Mouse (Mus musculus) Patski (cell line): Measurements from ENCODE around the gene BC051142. TPM values are rescaled to one million over a fixed set of nuclear protein-coding genes. Genes with fewer than 3 reads are reported as not detected.
"Not testable (repeated sequence)": the region's sequence is repeated elsewhere in the genome, so short reads cannot be mapped to it uniquely, and the experiment has no call there.

Source experiments
- ATAC-seq: fragments of 100-300 bp; one replicate; pipeline ENCODE4 v1.8.0; 2021
- CTCF ChIA-PET: fragments of 350-600 bp; sonication (Branson Sonifier 250); formaldehyde crosslinking; loops from one replicate; lab custom pipeline; 2022; ENCODE audit warnings: inconsistent platforms; lab: Charles Lee
- POLR2A ChIA-PET: fragments of 350-600 bp; sonication (Branson Sonifier 250); formaldehyde crosslinking; loops from one replicate; lab custom pipeline; 2022; ENCODE audit warnings: antibody characterized with exemption, inconsistent platforms; lab: Charles Lee
- DNase-seq: peaks from one replicate; pipeline ENCODE4 v3.0.0-alpha.2; 2011; ENCODE audit warnings: low read depth, low spot score
- H3K27me3 ChIP-seq: fragments of 371-371 bp; one replicate; pipeline ENCODE4 v1.5.1; 2021
- CTCF ChIP-seq: fragments of 100-300 bp; IDR thresholded peaks from one replicate; pipeline ENCODE4 v1.5.1; 2021
- in situ Hi-C: fragments of 300-500 bp; cut with MboI; formaldehyde crosslinking; loops from 3 replicates; pipeline ENCODE4 v1.11.1; 2018; ENCODE audit warnings: low pct_unique_long_range_greater_than_20kb, mixed read lengths
- polyA plus RNA-seq: library from polyadenylated mRNA; unstranded; gene quantifications from one replicate; pipeline ENCODE4 v1.2.3, GENCODE M21; 2021

BC051142 gene
- polyA plus RNA-seq, 1 experiment from 2014 or later: not detected

GRCm38 (mm10) chr17:34457668-34458067 is 59.0 kb downstream of the BC051142 start:
- no peak for ATAC-seq
- ChIA-PET CTCF (interaction anchor here (1.1 kb wide), 1 partner anchor 22 kb away, joined by 3 read pairs; no protein-coding TSS in a partner anchor), POLR2A (no interaction called here)
- no peak for DNase-seq
- TF ChIP-seq CTCF: no peak
- in situ Hi-C loops: no loop called here
- peaks cover 74% of the 10 kb centered on the region for H3K27me3 ChIP-seq

GRCm38 (mm10) chr17:34459255-34459654 is 60.6 kb downstream of the BC051142 start:
- ATAC-seq: no peak
- in situ Hi-C loops: no loop called here
- TF ChIP-seq CTCF: no peak
- H3K27me3 ChIP-seq: peaks cover 61% of the 10 kb centered on the region
- ChIA-PET CTCF (no interaction called here), POLR2A (no interaction called here)
- no peak for DNase-seq

GRCm38 (mm10) chr17:34465906-34466305 is 67.3 kb downstream of the BC051142 start:
- POLR2A ChIA-PET, in situ Hi-C loops, ATAC-seq, CTCF ChIA-PET, DNase-seq: not testable (repeated sequence)
- peaks cover 28% of the 10 kb centered on the region for H3K27me3 ChIP-seq

- H3K27me3 ChIP-seq: peaks cover 24% of the 10 kb centered on the region
- in situ Hi-C loops: no loop called here
- DNase-seq (no peak), ATAC-seq (no peak)
- TF ChIP-seq CTCF: no peak
- POLR2A ChIA-PET: no interaction called here
- CTCF ChIA-PET: no interaction called here
Measured at GRCm38 (mm10) chr17:34470491-34470890, 71.9 kb downstream of the BC051142 start.

- peaks cover 6% of the 10 kb centered on the region for H3K27me3 ChIP-seq
- TF ChIP-seq CTCF: no peak
- CTCF ChIA-PET: no interaction called here
- in situ Hi-C loops: no loop called here
- POLR2A ChIA-PET: no interaction called here
- DNase-seq (no peak), ATAC-seq (no peak)
Measured at GRCm38 (mm10) chr17:34475060-34475459, 76.4 kb downstream of the BC051142 start.

GRCm38 (mm10) chr17:34476427-34476826 is 77.8 kb downstream of the BC051142 start:
- no peaks in the 10 kb centered on the region for H3K27me3 ChIP-seq
- no peak for ATAC-seq
- TF ChIP-seq CTCF: no peak
- ChIA-PET POLR2A (no interaction called here), CTCF (no interaction called here)
- in situ Hi-C loops: no loop called here
- DNase-seq: no peak

GRCm38 (mm10) chr17:34477238-34478013 is 78.8 kb downstream of the BC051142 start, which contains the start of gene Btnl4:
Btnl4 (minus strand) TSS chr17:34477318.
- H3K27me3 ChIP-seq, DNase-seq, in situ Hi-C loops, ATAC-seq, POLR2A ChIA-PET, CTCF ChIA-PET: not testable (repeated sequence)

- TF ChIP-seq CTCF: no peak
- peaks cover 14% of the 10 kb centered on the region for H3K27me3 ChIP-seq
- DNase-seq: no peak
- in situ Hi-C loops: no loop called here
- ATAC-seq: no peak
- CTCF ChIA-PET: no interaction called here
- POLR2A ChIA-PET: no interaction called here
Measured at GRCm38 (mm10) chr17:34492796-34493195, 94.2 kb downstream of the BC051142 start.

- H3K27me3 ChIP-seq, DNase-seq, ATAC-seq, in situ Hi-C loops, POLR2A ChIA-PET, CTCF ChIA-PET: not testable (repeated sequence)
Measured at GRCm38 (mm10) chr17:34495156-34495555, 96.5 kb downstream of the BC051142 start.

GRCm38 (mm10) chr17:34496539-34496938 is 97.9 kb downstream of the BC051142 start:
- H3K27me3 ChIP-seq: peaks cover 4% of the 10 kb centered on the region
- POLR2A ChIA-PET: no interaction called here
- TF ChIP-seq CTCF: no peak
- no peak for ATAC-seq
- in situ Hi-C loops: no loop called here
- DNase-seq: no peak
- CTCF ChIA-PET: no interaction called here

- H3K27me3 ChIP-seq, POLR2A ChIA-PET, CTCF ChIA-PET, ATAC-seq, DNase-seq, in situ Hi-C loops: not testable (repeated sequence)
Measured at GRCm38 (mm10) chr17:34497319-34497718, 98.7 kb downstream of the BC051142 start.

- in situ Hi-C loops, ATAC-seq, CTCF ChIA-PET, POLR2A ChIA-PET, DNase-seq, H3K27me3 ChIP-seq: not testable (repeated sequence)
Measured at GRCm38 (mm10) chr17:34497726-34498125, 99.1 kb downstream of the BC051142 start.
